Mouse (Mus musculus): Measurements from ENCODE around the gene Snx5.

DNA sequence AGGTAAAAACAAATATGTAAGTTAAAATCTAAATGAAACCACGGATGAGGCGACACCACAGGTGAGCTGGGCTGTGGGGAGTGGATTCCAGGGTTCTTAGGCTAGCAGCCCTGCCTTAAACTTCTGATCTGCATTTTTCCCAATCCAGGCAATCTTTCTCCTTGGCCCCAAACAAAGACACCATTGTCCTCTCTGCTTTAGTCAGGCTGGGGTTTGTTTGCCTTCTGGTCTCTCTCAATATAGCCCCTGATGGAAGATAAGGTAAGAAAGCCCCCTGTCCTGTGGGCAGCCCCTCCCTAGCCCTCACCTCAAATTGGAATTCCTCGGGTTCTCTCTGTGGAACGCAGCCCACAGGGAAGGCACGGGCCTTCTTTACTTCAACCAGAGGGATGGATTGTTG, 39.6 kb upstream of the Snx5 start:
- TF ChIP-seq EP300 (IDR thresholded peaks at IDR 0.05; ENCODE audit: low read depth) = no peak
- no peak for TF ChIP-seq CTCF (IDR thresholded peaks at IDR 0.05; ENCODE audit: low read depth)
